Mouse (Mus musculus): ENCODE data around the gene Hmga1b. TPM values are rescaled to one million over a fixed set of nuclear protein-coding genes. Genes with fewer than 3 reads are reported as not detected.

The Hmga1b gene
- polyA plus RNA-seq, 1 experiment from 2014 or later, result 5.8 TPM

- Histone ChIP-seq H3K36me3 (ENCODE audit: control insufficient read depth, insufficient read depth, low read length) (0 out of 2 replicates have a peak, but pooled peaks cover 5% of the 10 kb centered on the region), H3K27ac (ENCODE audit: low read depth, low read length) (no peak overlapping the region), H3K9me3 (replicated peaks; ENCODE audit: control insufficient read depth, low read length) (no peaks in the 10 kb centered on the region), H3K27me3 (ENCODE audit: control insufficient read depth, insufficient read depth, low read length) (peaks cover 34% of the 10 kb centered on the region), H3K4me1 (ENCODE audit: control insufficient read depth, insufficient read depth, low read length) (peaks cover 9% of the 10 kb centered on the region), H3K9ac (ENCODE audit: low read depth, low read length) (peak overlapping the region; percentile 70; the same call in 1 of the 2 replicates), H3K4me2 (peak overlapping the region; percentile 97), H3K4me3 (ENCODE audit: low read depth, low read length) (peak overlapping the region; percentile 62)
- ATAC-seq (replicated peaks; ENCODE audit: insufficient number of reproducible peaks, low FRiP score, low TSS enrichment), result no peak
- 16% methylated on average over 21 of the region's 21 CpGs for WGBS (ENCODE audit: insufficient replicate concordance)
Observed at GRCm38 (mm10) chr11:120722067-120722630, 40.4 kb upstream of the Hmga1b start.

- Histone ChIP-seq H3K36me3 (ENCODE audit: control insufficient read depth, insufficient read depth, low read length) (0 out of 2 replicates have a peak, but pooled peaks cover 2% of the 10 kb centered on the region), H3K4me1 (ENCODE audit: control insufficient read depth, insufficient read depth, low read length) (peaks cover 9% of the 10 kb centered on the region), H3K4me2 (no peak overlapping the region), H3K27ac (ENCODE audit: low read depth, low read length) (no peak overlapping the region), H3K4me3 (ENCODE audit: low read depth, low read length) (no peak overlapping the region), H3K9me3 (replicated peaks; ENCODE audit: control insufficient read depth, low read length) (no peaks in the 10 kb centered on the region), H3K27me3 (ENCODE audit: control insufficient read depth, insufficient read depth, low read length) (peaks cover 34% of the 10 kb centered on the region), H3K9ac (ENCODE audit: low read depth, low read length) (no peak overlapping the region)
- WGBS (ENCODE audit: insufficient replicate concordance), result 87% methylated on average over 11 of the region's 11 CpGs
- no peak for ATAC-seq (replicated peaks; ENCODE audit: insufficient number of reproducible peaks, low FRiP score, low TSS enrichment)
Observed at GRCm38 (mm10) chr11:120722761-120723382, 39.7 kb upstream of the Hmga1b start.

GRCm38 (mm10) chr11:120723509-120723908 lies 39.1 kb upstream of the Hmga1b start:
- 88% methylated on average over 7 of the region's 7 CpGs for WGBS (ENCODE audit: insufficient replicate concordance)
- Histone ChIP-seq H3K4me3 (ENCODE audit: low read depth, low read length) (no peak overlapping the region), H3K9ac (ENCODE audit: low read depth, low read length) (no peak overlapping the region), H3K27me3 (ENCODE audit: control insufficient read depth, insufficient read depth, low read length) (peaks cover 39% of the 10 kb centered on the region), H3K27ac (ENCODE audit: low read depth, low read length) (no peak overlapping the region), H3K4me1 (ENCODE audit: control insufficient read depth, insufficient read depth, low read length) (peaks cover 9% of the 10 kb centered on the region), H3K9me3 (replicated peaks; ENCODE audit: control insufficient read depth, low read length) (no peaks in the 10 kb centered on the region), H3K4me2 (no peak overlapping the region), H3K36me3 (ENCODE audit: control insufficient read depth, insufficient read depth, low read length) (0 out of 2 replicates have a peak, but pooled peaks cover 2% of the 10 kb centered on the region)
- ATAC-seq (replicated peaks; ENCODE audit: insufficient number of reproducible peaks, low FRiP score, low TSS enrichment), result no peak

GRCm38 (mm10) chr11:120726243-120727168 lies 36.1 kb upstream of the Hmga1b start:
- Histone ChIP-seq H3K36me3 (ENCODE audit: control insufficient read depth, insufficient read depth, low read length) (no peaks in the 10 kb centered on the region), H3K9ac (ENCODE audit: low read depth, low read length) (peak overlapping the region; percentile 59), H3K4me2 (peak overlapping the region; percentile 93), H3K4me3 (ENCODE audit: low read depth, low read length) (peak overlapping the region; percentile 62), H3K27ac (ENCODE audit: low read depth, low read length) (no peak overlapping the region), H3K9me3 (replicated peaks; ENCODE audit: control insufficient read depth, low read length) (no peaks in the 10 kb centered on the region), H3K4me1 (ENCODE audit: control insufficient read depth, insufficient read depth, low read length) (peaks cover 4% of the 10 kb centered on the region; the same call in 1 of the 2 replicates), H3K27me3 (ENCODE audit: control insufficient read depth, insufficient read depth, low read length) (peaks cover 46% of the 10 kb centered on the region)
- 19% methylated on average over 36 of the region's 36 CpGs for WGBS (ENCODE audit: insufficient replicate concordance)
- peak; percentile 8; the same call in 1 of the 2 replicates for ATAC-seq (replicated peaks; ENCODE audit: insufficient number of reproducible peaks, low FRiP score, low TSS enrichment)

GRCm38 (mm10) chr11:120727169-120727527 lies 35.4 kb upstream of the Hmga1b start, which contains the start of gene Dcxr:
Dcxr (minus strand) TSS chr11:120727281.
- H3K4me2 ChIP-seq, result peak within 1 kb of the TSS; percentile 93
- peak within 1 kb of the TSS; percentile 62 for H3K4me3 ChIP-seq (ENCODE audit: low read depth, low read length)
- no peaks in the 10 kb centered on the region for H3K9me3 ChIP-seq (replicated peaks; ENCODE audit: control insufficient read depth, low read length)
- under 1% methylated on average over 14 of the region's 14 CpGs for WGBS (ENCODE audit: insufficient replicate concordance)
- H3K27ac ChIP-seq (ENCODE audit: low read depth, low read length), result no peak within 1 kb of the TSS
- peak; percentile 86 for ATAC-seq (replicated peaks; ENCODE audit: insufficient number of reproducible peaks, low FRiP score, low TSS enrichment)
- peaks cover 40% of the 10 kb centered on the region for H3K27me3 ChIP-seq (ENCODE audit: control insufficient read depth, insufficient read depth, low read length)
- H3K4me1 ChIP-seq (ENCODE audit: control insufficient read depth, insufficient read depth, low read length), result no peaks in the 10 kb centered on the region
- H3K9ac ChIP-seq (ENCODE audit: low read depth, low read length), result peak within 1 kb of the TSS; percentile 59
- H3K36me3 ChIP-seq (ENCODE audit: control insufficient read depth, insufficient read depth, low read length), result no peaks in the 10 kb centered on the region

- ATAC-seq (replicated peaks; ENCODE audit: insufficient number of reproducible peaks, low FRiP score, low TSS enrichment), result no peak
- H3K27me3 ChIP-seq (ENCODE audit: control insufficient read depth, insufficient read depth, low read length), result peaks cover 36% of the 10 kb centered on the region
- no peak overlapping the region for H3K27ac ChIP-seq (ENCODE audit: low read depth, low read length)
- 54% methylated on average over 12 of the region's 12 CpGs for WGBS (ENCODE audit: insufficient replicate concordance)
- no peak overlapping the region; the same call in 1 of the 2 replicates for H3K4me2 ChIP-seq
- no peaks in the 10 kb centered on the region for H3K36me3 ChIP-seq (ENCODE audit: control insufficient read depth, insufficient read depth, low read length)
- H3K4me3 ChIP-seq (ENCODE audit: low read depth, low read length), result no peak overlapping the region
- no peaks in the 10 kb centered on the region for H3K4me1 ChIP-seq (ENCODE audit: control insufficient read depth, insufficient read depth, low read length)
- no peak overlapping the region for H3K9ac ChIP-seq (ENCODE audit: low read depth, low read length)
- H3K9me3 ChIP-seq (replicated peaks; ENCODE audit: control insufficient read depth, low read length), result no peaks in the 10 kb centered on the region
Observed at GRCm38 (mm10) chr11:120727564-120727963, 35.0 kb upstream of the Hmga1b start.

- no peak for ATAC-seq (replicated peaks; ENCODE audit: insufficient number of reproducible peaks, low FRiP score, low TSS enrichment)
- Histone ChIP-seq H3K9ac (ENCODE audit: low read depth, low read length) (no peak overlapping the region), H3K27ac (ENCODE audit: low read depth, low read length) (no peak overlapping the region), H3K9me3 (replicated peaks; ENCODE audit: control insufficient read depth, low read length) (no peaks in the 10 kb centered on the region), H3K4me2 (no peak overlapping the region), H3K36me3 (ENCODE audit: control insufficient read depth, insufficient read depth, low read length) (no peaks in the 10 kb centered on the region), H3K4me3 (ENCODE audit: low read depth, low read length) (no peak overlapping the region), H3K4me1 (ENCODE audit: control insufficient read depth, insufficient read depth, low read length) (0 out of 2 replicates have a peak, but pooled peaks cover 3% of the 10 kb centered on the region), H3K27me3 (ENCODE audit: control insufficient read depth, insufficient read depth, low read length) (peaks cover 26% of the 10 kb centered on the region)
- 72% methylated on average over 11 of the region's 11 CpGs for WGBS (ENCODE audit: insufficient replicate concordance)
Observed at GRCm38 (mm10) chr11:120728530-120729240, 33.9 kb upstream of the Hmga1b start.
